Mouse (Mus musculus) bone marrow, adult 2 months (tissue): Measurements from ENCODE around the gene Als2.

Source experiments
- CTCF ChIP-seq: fragments of 200-500 bp; IDR thresholded peaks from 2 replicates; pipeline ENCODE4 v1.5.1; 2011; ENCODE audit warnings: low read length, control low read depth; ENCODE audit not compliant: control insufficient read depth, insufficient read depth
- POLR2A ChIP-seq: fragments of 200-500 bp; IDR thresholded peaks from 2 replicates; pipeline ENCODE4 v1.6.1; 2011; ENCODE audit warnings: low read depth, mild to moderate bottlenecking, control low read depth, low read length, borderline replicate concordance; ENCODE audit not compliant: control insufficient read depth

DNA sequence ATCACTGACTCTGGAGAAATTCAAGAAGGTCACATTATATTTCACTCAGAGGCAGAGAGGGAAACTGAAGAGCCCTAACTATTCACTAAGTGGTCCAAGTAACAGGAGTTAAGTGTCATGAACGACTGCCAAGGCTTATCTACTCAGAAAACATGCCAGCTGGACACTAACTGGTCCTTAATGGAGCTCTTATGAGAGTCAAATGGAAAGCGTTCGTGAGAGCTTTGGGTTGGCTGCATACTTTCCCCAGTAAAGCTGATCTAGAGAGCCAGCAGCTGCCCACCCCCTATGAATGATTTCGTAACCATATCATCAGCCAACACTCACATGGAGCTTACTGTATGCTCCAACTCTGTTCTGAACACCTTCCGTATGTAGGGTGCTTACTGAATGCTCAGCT is 102.6 kb downstream of the Als2 start:
- no peak for TF ChIP-seq CTCF
- TF ChIP-seq POLR2A = no peak
